Mouse (Mus musculus) lung, embryonic 15.5 days (tissue): ENCODE measurements around the gene Myd88. TPM values are rescaled to one million over a fixed set of nuclear protein-coding genes. Genes with fewer than 3 reads are reported as not detected.
"Not testable (repeated sequence)": the region's sequence is repeated elsewhere in the genome, so short reads cannot be mapped to it uniquely, and the experiment has no call there.

Experiments used
- ATAC-seq: fragments of 200-750 bp; cut with Nextera tagmentation; 2 replicates; pipeline ENCODE4 v1.8.0; 2017; ENCODE audit warnings: moderate number of reproducible peaks, borderline replicate concordance; ENCODE audit not compliant: low FRiP score, low TSS enrichment; ENCODE audit errors: extremely low read depth
- H3K27ac ChIP-seq: fragments of 300-500 bp; sonication (generic); 2 replicates; pipeline ENCODE4 v1.5.1; 2015; ENCODE audit warnings: moderate library complexity, mild to moderate bottlenecking, inconsistent platforms
- H3K27me3 ChIP-seq: fragments of 300-500 bp; sonication (generic); 2 replicates; pipeline ENCODE4 v1.6.1; 2015; ENCODE audit warnings: inconsistent platforms
- H3K36me3 ChIP-seq: fragments of 300-500 bp; sonication (generic); 2 replicates; pipeline ENCODE4 v1.6.1; 2015; ENCODE audit warnings: inconsistent platforms
- H3K4me1 ChIP-seq: fragments of 300-500 bp; sonication (generic); 2 replicates; pipeline ENCODE4 v1.6.1; 2015; ENCODE audit warnings: inconsistent platforms
- H3K4me2 ChIP-seq: fragments of 300-500 bp; sonication (generic); 2 replicates; pipeline ENCODE4 v1.6.1; 2015; ENCODE audit warnings: inconsistent platforms, mild to moderate bottlenecking, moderate library complexity
- H3K4me3 ChIP-seq: fragments of 300-500 bp; sonication (generic); 2 replicates; pipeline ENCODE4 v1.5.1; 2015; ENCODE audit warnings: mild to moderate bottlenecking, inconsistent platforms
- H3K9ac ChIP-seq: fragments of 300-500 bp; sonication (generic); 2 replicates; pipeline ENCODE4 v1.6.1; 2015; ENCODE audit warnings: inconsistent platforms
- H3K9me3 ChIP-seq: fragments of 300-500 bp; sonication (generic); 2 replicates; pipeline ENCODE4 v1.6.1; 2016; ENCODE audit warnings: inconsistent platforms
- WGBS: fragments of 180-500 bp; shearing (Covaris S2); methylation state at CpG from one replicate; pipeline ENCODE4 v1.1.7; 2015; 5-methylcytosine and 5-hydroxymethylcytosine counted together
- polyA plus RNA-seq: library from polyadenylated mRNA; unstranded; fragments of >200 nt; fragmentation: Nextera tagmentation; extraction: Ambion mirVana; gene quantifications from 2 replicates; pipeline ENCODE4 v1.2.1, GENCODE M21; 2015

The Myd88 gene
- polyA plus RNA-seq: 29.4 and 32.0 TPM in 2 replicates

GRCm38 (mm10) chr9:119340909-119341816 lies at the start of gene Myd88:
Myd88 (minus strand) TSS chr9:119341411.
- peak; percentile 98 for ATAC-seq
- peak within 1 kb of the TSS; percentile 94 for H3K27ac ChIP-seq
- H3K9ac ChIP-seq: peak within 1 kb of the TSS; percentile 80
- H3K4me2 ChIP-seq: peak within 1 kb of the TSS; percentile 86
- peaks cover 42% of the 10 kb centered on the region for H3K36me3 ChIP-seq
- peak within 1 kb of the TSS; percentile 66 for H3K4me3 ChIP-seq
- no peaks in the 10 kb centered on the region for H3K27me3 ChIP-seq
- H3K4me1 ChIP-seq: peaks cover 32% of the 10 kb centered on the region
- H3K9me3 ChIP-seq: no peaks in the 10 kb centered on the region
- WGBS: under 1% methylated on average over 68 of the region's 68 CpGs

GRCm38 (mm10) chr9:119390214-119390613 lies 49.0 kb upstream of the Myd88 start:
- Histone ChIP-seq H3K27ac (no peak overlapping the region), H3K27me3 (no peaks in the 10 kb centered on the region), H3K4me2 (no peak overlapping the region), H3K4me1 (no peaks in the 10 kb centered on the region), H3K9ac (no peak overlapping the region), H3K9me3 (no peaks in the 10 kb centered on the region), H3K4me3 (no peak overlapping the region), H3K36me3 (no peaks in the 10 kb centered on the region)
- ATAC-seq: no peak
- WGBS: 85% methylated on average over 2 of the region's 2 CpGs

- no peak overlapping the region for H3K9ac ChIP-seq
- H3K4me3 ChIP-seq: no peak overlapping the region
- no peak overlapping the region for H3K27ac ChIP-seq
- H3K36me3 ChIP-seq: no peaks in the 10 kb centered on the region
- H3K27me3 ChIP-seq: no peaks in the 10 kb centered on the region
- ATAC-seq: no peak
- H3K4me2 ChIP-seq: no peak overlapping the region
- WGBS: 48% methylated on average over 5 of the region's 5 CpGs
- H3K4me1 ChIP-seq: no peaks in the 10 kb centered on the region
- no peaks in the 10 kb centered on the region for H3K9me3 ChIP-seq
Measured at GRCm38 (mm10) chr9:119388956-119389355, 47.7 kb upstream of the Myd88 start.

- H3K27me3 ChIP-seq: no peaks in the 10 kb centered on the region
- no peak overlapping the region for H3K4me2 ChIP-seq
- WGBS: 58% methylated on average over 6 of the region's 6 CpGs
Measured at GRCm38 (mm10) chr9:119382603-119383002, 41.4 kb upstream of the Myd88 start.

GRCm38 (mm10) chr9:119378231-119378630 lies 37.0 kb upstream of the Myd88 start:
- H3K27ac ChIP-seq: no peak overlapping the region
- no peak overlapping the region for H3K9ac ChIP-seq
- ATAC-seq: no peak
- 88% methylated on average over 4 of the region's 4 CpGs for WGBS
- H3K4me1 ChIP-seq: no peaks in the 10 kb centered on the region
- 0 out of 2 replicates have a peak, but pooled peaks cover 2% of the 10 kb centered on the region for H3K36me3 ChIP-seq
- H3K27me3 ChIP-seq: no peaks in the 10 kb centered on the region
- H3K4me2 ChIP-seq: no peak overlapping the region
- H3K4me3 ChIP-seq: no peak overlapping the region
- no peaks in the 10 kb centered on the region for H3K9me3 ChIP-seq

More at GRCm38 (mm10) chr9:119382603-119383002, 41.4 kb upstream of the Myd88 start:
- Histone ChIP-seq H3K4me3 (no peak overlapping the region), H3K27ac (no peak overlapping the region), H3K36me3 (0 out of 2 replicates have a peak, but pooled peaks cover 2% of the 10 kb centered on the region), H3K9ac (no peak overlapping the region), H3K4me1 (no peaks in the 10 kb centered on the region), H3K9me3 (no peaks in the 10 kb centered on the region)
- no peak for ATAC-seq

- no peak overlapping the region for H3K4me3 ChIP-seq
- no peak overlapping the region for H3K27ac ChIP-seq
- 54% methylated on average over 6 of the region's 6 CpGs for WGBS
- no peaks in the 10 kb centered on the region for H3K27me3 ChIP-seq
- H3K4me2 ChIP-seq: no peak overlapping the region
- no peak overlapping the region for H3K9ac ChIP-seq
- no peaks in the 10 kb centered on the region for H3K9me3 ChIP-seq
- 0 out of 2 replicates have a peak, but pooled peaks cover 2% of the 10 kb centered on the region for H3K36me3 ChIP-seq
- H3K4me1 ChIP-seq: no peaks in the 10 kb centered on the region
- ATAC-seq: no peak
Measured at GRCm38 (mm10) chr9:119375556-119375955, 34.3 kb upstream of the Myd88 start.

- 46% methylated on average over 3 of the region's 3 CpGs for WGBS
Measured at GRCm38 (mm10) chr9:119375008-119375407, 33.8 kb upstream of the Myd88 start.

GRCm38 (mm10) chr9:119371251-119371650 lies 30.0 kb upstream of the Myd88 start:
- ATAC-seq: no peak
- Histone ChIP-seq H3K4me2 (no peak overlapping the region), H3K36me3 (no peaks in the 10 kb centered on the region), H3K9ac (no peak overlapping the region), H3K4me3 (no peak overlapping the region), H3K27me3 (no peaks in the 10 kb centered on the region), H3K27ac (no peak overlapping the region), H3K9me3 (no peaks in the 10 kb centered on the region), H3K4me1 (no peaks in the 10 kb centered on the region)
- 56% methylated on average over 4 of the region's 4 CpGs for WGBS

More at GRCm38 (mm10) chr9:119375008-119375407, 33.8 kb upstream of the Myd88 start:
- H3K4me2 ChIP-seq: no peak overlapping the region
- 0 out of 2 replicates have a peak, but pooled peaks cover 2% of the 10 kb centered on the region for H3K36me3 ChIP-seq
- no peaks in the 10 kb centered on the region for H3K27me3 ChIP-seq
- H3K27ac ChIP-seq: no peak overlapping the region
- H3K9me3 ChIP-seq: no peaks in the 10 kb centered on the region
- H3K4me1 ChIP-seq: no peaks in the 10 kb centered on the region
- H3K4me3 ChIP-seq: no peak overlapping the region
- no peak for ATAC-seq
- H3K9ac ChIP-seq: no peak overlapping the region

GRCm38 (mm10) chr9:119370770-119371169 lies 29.6 kb upstream of the Myd88 start:
- H3K27ac ChIP-seq, H3K36me3 ChIP-seq, H3K27me3 ChIP-seq, H3K9ac ChIP-seq, H3K4me3 ChIP-seq, ATAC-seq, H3K4me1 ChIP-seq, H3K9me3 ChIP-seq, H3K4me2 ChIP-seq: not testable (repeated sequence)
- WGBS: 81% methylated on average over 4 of the region's 4 CpGs

- Histone ChIP-seq H3K4me3 (no peak overlapping the region), H3K9me3 (no peaks in the 10 kb centered on the region), H3K36me3 (no peaks in the 10 kb centered on the region), H3K27me3 (no peaks in the 10 kb centered on the region), H3K4me1 (no peaks in the 10 kb centered on the region), H3K4me2 (no peak overlapping the region), H3K9ac (no peak overlapping the region), H3K27ac (no peak overlapping the region)
- 89% methylated on average over 3 of the region's 3 CpGs for WGBS
- no peak for ATAC-seq
Measured at GRCm38 (mm10) chr9:119368367-119368766, 27.2 kb upstream of the Myd88 start.

- Histone ChIP-seq H3K36me3 (no peaks in the 10 kb centered on the region), H3K27me3 (no peaks in the 10 kb centered on the region), H3K4me2 (no peak within 1 kb of the TSS), H3K9ac (no peak within 1 kb of the TSS), H3K9me3 (no peaks in the 10 kb centered on the region), H3K4me1 (no peaks in the 10 kb centered on the region), H3K27ac (no peak within 1 kb of the TSS), H3K4me3 (no peak within 1 kb of the TSS)
- 50% methylated on average over 7 of the region's 7 CpGs for WGBS
- no peak; the same call in 1 of the 2 replicates for ATAC-seq
Measured at GRCm38 (mm10) chr9:119365284-119365683, 24.1 kb upstream of the Myd88 start, which contains the start of gene Slc22a14. Slc22a14 (minus strand) TSS chr9:119365553.

- Histone ChIP-seq H3K4me2 (no peak overlapping the region), H3K9me3 (no peaks in the 10 kb centered on the region), H3K36me3 (no peaks in the 10 kb centered on the region), H3K27me3 (no peaks in the 10 kb centered on the region), H3K9ac (no peak overlapping the region), H3K4me3 (no peak overlapping the region), H3K4me1 (0 out of 2 replicates have a peak, but pooled peaks cover 2% of the 10 kb centered on the region), H3K27ac (no peak overlapping the region)
- 73% methylated on average over 12 of the region's 12 CpGs for WGBS
- ATAC-seq: no peak
Measured at GRCm38 (mm10) chr9:119363229-119363628, 22.0 kb upstream of the Myd88 start.
